Mouse (Mus musculus) embryonic facial prominence, embryonic 11.5 days (tissue): ENCODE measurements around the gene Sspo. TPM values are rescaled to one million over a fixed set of nuclear protein-coding genes. Genes with fewer than 3 reads are reported as not detected.

Source experiments
- ATAC-seq: fragments of 200-750 bp; cut with Nextera tagmentation; replicated peaks from 2 replicates; pipeline ENCODE4 v1.8.0; 2017; ENCODE audit warnings: low read depth; ENCODE audit not compliant: insufficient number of reproducible peaks, low FRiP score, low TSS enrichment
- DNase-seq: peaks from one replicate; pipeline ENCODE4 v3.0.0-alpha.2; 2015; ENCODE audit warnings: low spot score
- H3K27ac ChIP-seq: fragments of 300-500 bp; sonication (generic); replicated peaks from 2 replicates; pipeline ENCODE4 v1.5.1; 2014; ENCODE audit warnings: mild to moderate bottlenecking, low read depth, low read length, control low read depth
- H3K27me3 ChIP-seq: fragments of 300-500 bp; sonication (generic); 2 replicates; pipeline ENCODE4 v1.6.1; 2014; ENCODE audit warnings: mild to moderate bottlenecking, low read length, moderate library complexity, mixed read lengths; ENCODE audit not compliant: control insufficient read depth, insufficient read depth
- H3K36me3 ChIP-seq: fragments of 300-500 bp; sonication (generic); replicated peaks from 2 replicates; pipeline ENCODE4 v1.6.1; 2014; ENCODE audit warnings: low read depth, mild to moderate bottlenecking, low read length, moderate library complexity, mixed read lengths; ENCODE audit not compliant: control insufficient read depth, insufficient read depth
- H3K4me1 ChIP-seq: fragments of 300-500 bp; sonication (generic); 2 replicates; pipeline ENCODE4 v1.6.1; 2014; ENCODE audit warnings: low read length, mixed read lengths; ENCODE audit not compliant: control insufficient read depth, insufficient read depth
- H3K4me2 ChIP-seq: fragments of 300-500 bp; sonication (generic); 2 replicates; pipeline ENCODE4 v1.6.1; 2014; ENCODE audit warnings: low read depth, mild to moderate bottlenecking, control low read depth, low read length, moderate library complexity
- H3K4me3 ChIP-seq: fragments of 300-500 bp; sonication (generic); 2 replicates; pipeline ENCODE4 v1.5.1; 2014; ENCODE audit warnings: low read depth, low read length, control low read depth
- H3K9ac ChIP-seq: fragments of 300-500 bp; sonication (generic); replicated peaks from 2 replicates; pipeline ENCODE4 v1.6.1; 2014; ENCODE audit warnings: mild to moderate bottlenecking, control low read depth, low read length
- H3K9me3 ChIP-seq: fragments of 300-500 bp; sonication (generic); replicated peaks from 2 replicates; pipeline ENCODE4 v1.6.1; 2016; ENCODE audit warnings: mild to moderate bottlenecking, low read length, inconsistent platforms, mixed read lengths; ENCODE audit not compliant: control insufficient read depth
- WGBS: fragments of 180-500 bp; shearing (Covaris S2); extraction: QIAGEN DNeasy Blood & Tissue Kit; methylation state at CpG from one replicate; pipeline ENCODE4 v1.1.7; 2014; 5-methylcytosine and 5-hydroxymethylcytosine counted together
- polyA plus RNA-seq: library from polyadenylated mRNA; unstranded; fragments of >200 nt; fragmentation: Nextera tagmentation; extraction: Ambion mirVana; gene quantifications from 2 replicates; pipeline ENCODE4 v1.2.1, GENCODE M21; 2014

The Sspo gene
- polyA plus RNA-seq, 1 experiment from 2014 or later: 0.36 TPM

GRCm38 (mm10) chr6:48413081-48413480 is 34.9 kb upstream of the Sspo start:
- no peaks in the 10 kb centered on the region for H3K27me3 ChIP-seq
- H3K27ac ChIP-seq: no peak overlapping the region
- no peaks in the 10 kb centered on the region for H3K9me3 ChIP-seq
- H3K4me2 ChIP-seq: no peak overlapping the region
- ATAC-seq: no peak
- no peak for DNase-seq
- H3K4me3 ChIP-seq: no peak overlapping the region
- 87% methylated on average over 10 of the region's 10 CpGs for WGBS
- H3K36me3 ChIP-seq: peaks cover 19% of the 10 kb centered on the region
- no peak overlapping the region for H3K9ac ChIP-seq
- H3K4me1 ChIP-seq: no peaks in the 10 kb centered on the region

GRCm38 (mm10) chr6:48414886-48415285 is 33.1 kb upstream of the Sspo start:
- Histone ChIP-seq H3K4me3 (no peak overlapping the region), H3K4me2 (no peak overlapping the region), H3K36me3 (peaks cover 14% of the 10 kb centered on the region), H3K27me3 (no peaks in the 10 kb centered on the region), H3K9ac (no peak overlapping the region), H3K27ac (no peak overlapping the region), H3K9me3 (no peaks in the 10 kb centered on the region), H3K4me1 (no peaks in the 10 kb centered on the region)
- WGBS: 81% methylated on average over 1 of the region's 1 CpGs
- DNase-seq (no peak), ATAC-seq (no peak)

GRCm38 (mm10) chr6:48415636-48416035 is 32.4 kb upstream of the Sspo start:
- Histone ChIP-seq H3K36me3 (peaks cover 14% of the 10 kb centered on the region), H3K4me2 (no peak overlapping the region), H3K4me1 (no peaks in the 10 kb centered on the region), H3K27me3 (no peaks in the 10 kb centered on the region), H3K4me3 (no peak overlapping the region), H3K27ac (no peak overlapping the region), H3K9ac (no peak overlapping the region), H3K9me3 (no peaks in the 10 kb centered on the region)
- no peak for DNase-seq
- no peak for ATAC-seq
- 92% methylated on average over 7 of the region's 7 CpGs for WGBS

DNA sequence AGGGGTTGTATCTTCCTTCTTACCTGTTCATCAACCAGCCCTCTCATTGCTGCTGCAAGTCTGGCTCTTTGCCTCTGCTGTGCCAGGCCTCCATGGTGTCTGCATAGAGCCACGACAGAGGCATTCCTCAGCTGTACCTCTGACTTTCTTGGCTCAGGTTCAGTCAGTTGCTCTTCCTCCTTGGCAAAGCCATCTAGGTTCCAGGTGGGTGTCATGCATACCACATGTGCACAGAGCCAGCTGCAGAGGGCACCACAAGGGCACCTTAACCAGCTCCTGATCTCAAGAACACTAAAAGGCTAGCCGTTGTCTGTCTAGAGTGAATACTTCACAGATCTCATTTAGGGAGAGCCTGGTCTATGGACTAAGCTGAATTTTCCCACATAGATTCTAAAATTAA is 31.5 kb upstream of the Sspo start:
- peaks cover 14% of the 10 kb centered on the region for H3K36me3 ChIP-seq
- H3K27me3 ChIP-seq: no peaks in the 10 kb centered on the region
- no peak overlapping the region for H3K4me3 ChIP-seq
- H3K27ac ChIP-seq: no peak overlapping the region
- no peak overlapping the region for H3K4me2 ChIP-seq
- H3K9ac ChIP-seq: no peak overlapping the region
- DNase-seq (no peak), ATAC-seq (no peak)
- 90% methylated on average over 2 of the region's 2 CpGs for WGBS
- H3K4me1 ChIP-seq: no peaks in the 10 kb centered on the region
- H3K9me3 ChIP-seq: no peaks in the 10 kb centered on the region

GRCm38 (mm10) chr6:48420647-48421046 is 27.4 kb upstream of the Sspo start:
- no peak overlapping the region for H3K9ac ChIP-seq
- no peak overlapping the region for H3K4me3 ChIP-seq
- WGBS: 9% methylated on average over 2 of the region's 2 CpGs
- H3K27ac ChIP-seq: no peak overlapping the region
- no peak overlapping the region for H3K4me2 ChIP-seq
- DNase-seq (no peak), ATAC-seq (no peak)
- H3K36me3 ChIP-seq: peaks cover 8% of the 10 kb centered on the region
- no peaks in the 10 kb centered on the region for H3K4me1 ChIP-seq
- H3K9me3 ChIP-seq: no peaks in the 10 kb centered on the region
- no peaks in the 10 kb centered on the region for H3K27me3 ChIP-seq

DNA sequence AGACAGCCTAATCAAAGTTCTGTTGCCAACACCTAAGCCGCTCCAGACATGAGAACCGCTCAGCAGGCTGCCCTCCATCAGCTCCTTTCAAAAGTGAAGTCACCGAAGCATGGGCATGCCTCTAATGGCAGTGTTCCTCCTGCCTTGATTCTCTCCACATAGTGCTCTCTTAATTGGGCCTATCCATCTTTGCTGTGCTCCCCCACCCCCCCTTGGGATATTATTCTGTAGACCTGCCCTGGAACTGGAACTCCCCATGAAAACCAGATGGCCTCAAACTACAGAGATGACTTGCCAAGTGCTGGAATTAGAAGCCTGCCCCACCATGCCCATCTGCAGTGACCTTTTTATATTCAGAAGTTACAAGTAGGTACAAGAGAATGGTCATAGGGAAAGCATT is 24.7 kb upstream of the Sspo start:
- WGBS: 70% methylated on average over 3 of the region's 3 CpGs
- Histone ChIP-seq H3K4me2 (no peak overlapping the region), H3K27me3 (no peaks in the 10 kb centered on the region), H3K4me3 (no peak overlapping the region), H3K4me1 (no peaks in the 10 kb centered on the region), H3K9ac (no peak overlapping the region), H3K9me3 (no peaks in the 10 kb centered on the region), H3K27ac (no peak overlapping the region), H3K36me3 (0 out of 2 replicates have a peak, but pooled peaks cover 3% of the 10 kb centered on the region)
- ATAC-seq (no peak), DNase-seq (no peak)

DNA sequence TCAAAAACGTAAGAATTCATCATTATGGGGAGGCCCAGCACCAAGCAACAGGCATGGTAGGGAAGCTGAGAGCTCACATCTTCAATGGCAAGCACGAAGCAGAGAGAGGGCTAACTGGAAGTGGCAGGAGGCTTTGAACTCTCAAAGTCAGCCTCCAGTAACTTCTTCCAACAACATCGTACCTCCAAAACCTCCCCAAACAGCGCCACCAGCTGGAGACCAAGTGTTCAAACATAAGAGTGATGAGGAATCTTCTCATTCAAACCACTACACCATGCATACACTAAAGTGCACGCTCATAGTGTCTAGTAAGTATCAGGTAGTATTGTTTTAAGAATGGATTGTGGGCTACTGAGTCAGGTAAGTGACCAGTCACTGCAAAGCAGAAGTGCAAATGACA is 24.0 kb upstream of the Sspo start:
- H3K4me1 ChIP-seq: no peaks in the 10 kb centered on the region

GRCm38 (mm10) chr6:48426956-48427355 is 21.1 kb upstream of the Sspo start:
- Histone ChIP-seq H3K9ac (no peak overlapping the region), H3K27me3 (no peaks in the 10 kb centered on the region), H3K4me1 (no peaks in the 10 kb centered on the region), H3K4me3 (no peak overlapping the region), H3K9me3 (no peaks in the 10 kb centered on the region), H3K27ac (no peak overlapping the region), H3K36me3 (no peaks in the 10 kb centered on the region), H3K4me2 (no peak overlapping the region)
- ATAC-seq: no peak
- 80% methylated on average over 5 of the region's 5 CpGs for WGBS
- no peak for DNase-seq

More for the DNA sequence above, 24.0 kb upstream of the Sspo start:
- no peak for DNase-seq
- Histone ChIP-seq H3K9me3 (no peaks in the 10 kb centered on the region), H3K27ac (no peak overlapping the region), H3K9ac (no peak overlapping the region), H3K36me3 (no peaks in the 10 kb centered on the region), H3K4me3 (no peak overlapping the region), H3K27me3 (no peaks in the 10 kb centered on the region), H3K4me2 (no peak overlapping the region)
- WGBS: 69% methylated on average over 5 of the region's 5 CpGs
- no peak for ATAC-seq
